ENCODE assay signal across 23 mouse cellular contexts in the genomic region with DNA sequence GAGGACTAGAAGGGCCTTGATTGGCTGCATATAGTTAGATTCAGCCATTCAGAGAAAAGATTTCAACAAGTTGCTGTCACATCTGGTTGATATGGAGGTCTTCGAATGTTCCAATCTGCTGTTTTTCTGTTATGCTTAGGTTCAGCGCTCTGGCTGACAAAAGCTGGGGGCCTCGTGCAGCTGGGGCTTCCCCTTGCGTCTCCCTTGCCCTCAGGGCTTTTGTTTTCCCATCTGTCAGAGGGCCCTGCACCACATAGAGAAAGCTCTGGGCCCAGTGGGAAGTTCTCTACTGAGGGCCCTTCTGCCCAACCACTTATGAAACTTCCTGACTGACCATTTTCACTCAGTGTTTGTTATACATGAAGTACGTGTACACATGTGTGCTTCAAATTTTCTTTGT.
DNase-seq lines count a peak whose midpoint lies in the region; ATAC-seq lines count a peak whose summit lies in the region.
"Had no signal": no experiment of that assay in that cellular context is flagged by ENCODE, and none has a peak within 500 bp of the region (broad histone marks: within the 10 kb centered on the region; RNA-seq: fewer than 3 reads in every experiment).

No protein-coding gene starts in this region.

- H3K36me3 ChIP-seq in hindbrain, embryonic 11.5 days (ENCODE audit: control insufficient read depth, insufficient read depth, low read length), result no peaks in the 10 kb centered on the region
- H3K36me3 ChIP-seq in hindbrain, embryonic 14.5 days (replicated peaks; ENCODE audit: control insufficient read depth, insufficient read depth), result no peaks in the 10 kb centered on the region
- no peaks in the 10 kb centered on the region for H3K36me3 ChIP-seq in neural tube, embryonic 11.5 days (ENCODE audit: control insufficient read depth, insufficient read depth, low read length)
- H3K36me3 ChIP-seq: embryonic facial prominence, embryonic 10.5 days; embryonic facial prominence, embryonic 12.5 days; forebrain, embryonic 15.5 days had no signal

- no peaks in the 10 kb centered on the region for H3K27me3 ChIP-seq in hindbrain, embryonic 11.5 days (ENCODE audit: control insufficient read depth, insufficient read depth, low read length)
- no peaks in the 10 kb centered on the region for H3K27me3 ChIP-seq in hindbrain, embryonic 14.5 days (ENCODE audit: control insufficient read depth, insufficient read depth, low read length)
- H3K27me3 ChIP-seq in neural tube, embryonic 11.5 days (ENCODE audit: control insufficient read depth, insufficient read depth, low read length), result no peaks in the 10 kb centered on the region
- H3K27me3 ChIP-seq: embryonic facial prominence, embryonic 12.5 days; forebrain, embryonic 13.5 days; forebrain, embryonic 15.5 days had no signal

- no peaks in the 10 kb centered on the region for H3K9me3 ChIP-seq in hindbrain, embryonic 11.5 days (ENCODE audit: control insufficient read depth, low read length)
- no peaks in the 10 kb centered on the region for H3K9me3 ChIP-seq in hindbrain, embryonic 14.5 days (ENCODE audit: control insufficient read depth, low read length)
- H3K9me3 ChIP-seq in neural tube, embryonic 11.5 days (ENCODE audit: control insufficient read depth, low read length), result no peaks in the 10 kb centered on the region
- H3K9me3 ChIP-seq: embryonic facial prominence, embryonic 10.5 days; embryonic facial prominence, embryonic 12.5 days; forebrain, embryonic 13.5 days; forebrain, embryonic 15.5 days had no signal

- H3K4me3 ChIP-seq in hindbrain, embryonic 11.5 days (ENCODE audit: low read depth, low read length), result no peak overlapping the region
- H3K4me3 ChIP-seq in hindbrain, embryonic 14.5 days (replicated peaks; ENCODE audit: low read length), result no peak overlapping the region
- H3K4me3 ChIP-seq in neural tube, embryonic 11.5 days (ENCODE audit: low read depth, low read length), result no peak overlapping the region
- H3K4me3 ChIP-seq: embryonic facial prominence, embryonic 10.5 days; embryonic facial prominence, embryonic 12.5 days; forebrain, embryonic 13.5 days; forebrain, embryonic 15.5 days had no signal

- ATAC-seq in hindbrain, embryonic 11.5 days (ENCODE audit: low FRiP score), result no peak
- no peak for ATAC-seq in hindbrain, embryonic 14.5 days (ENCODE audit: low FRiP score)
- ATAC-seq in neural tube, embryonic 11.5 days (ENCODE audit: insufficient read depth, low FRiP score, low TSS enrichment), result no peak
- ATAC-seq in frontal cortex, adult (ENCODE audit: low TSS enrichment), result no peak
- ATAC-seq: CD4-positive, CD25-positive, alpha-beta regulatory T cell, adult 4 months; forebrain, embryonic 13.5 days; forebrain, embryonic 15.5 days; forebrain, postnatal 0 days had no signal

- DNase-seq in embryo, embryonic 11 days, result peak; percentile 5
- no peak for DNase-seq in embryo, embryonic 10.5 days (ENCODE audit: low spot score)
- DNase-seq in hindbrain, embryonic 11.5 days (ENCODE audit: low spot score), result peak; percentile 4
- DNase-seq in hindbrain, embryonic 14.5 days (ENCODE audit: low spot score), result no peak
- DNase-seq in neural tube, embryonic 11.5 days (ENCODE audit: low spot score), result peak; percentile 12
- no peak for DNase-seq in neural tube, embryonic 10.5 days (ENCODE audit: extremely low spot score, low spot score)
- peak; percentile 40 for DNase-seq in retina, postnatal 1 day
- DNase-seq: adrenal gland, adult 2 months; adrenal gland, postnatal 10 days; adrenal gland, postnatal 25 days; B cell, adult 2 months; cerebellum, adult 11 months; cerebellum, adult 2 months; cerebellum, adult 9-10 months; cerebellum, postnatal 10 days; cerebellum, postnatal 25 days; forebrain, postnatal 0 days had no signal

- H3K4me2 ChIP-seq in hindbrain, embryonic 11.5 days (replicated peaks; ENCODE audit: low read depth, low read length), result no peak overlapping the region
- no peak overlapping the region for H3K4me2 ChIP-seq in hindbrain, embryonic 14.5 days (replicated peaks)
- H3K4me2 ChIP-seq in neural tube, embryonic 11.5 days (ENCODE audit: low read depth), result no peak overlapping the region
- H3K4me2 ChIP-seq: embryonic facial prominence, embryonic 12.5 days; forebrain, embryonic 13.5 days; forebrain, embryonic 15.5 days had no signal

- WGBS in hindbrain, embryonic 11.5 days, result 42% methylated on average over 5 of the region's 5 CpGs
- 38% methylated on average over 5 of the region's 5 CpGs for WGBS in hindbrain, embryonic 14.5 days
- WGBS in neural tube, embryonic 11.5 days, result 50% methylated on average over 5 of the region's 5 CpGs

- H3K4me1 ChIP-seq in hindbrain, embryonic 11.5 days (replicated peaks; ENCODE audit: control insufficient read depth, insufficient read depth, low read length), result no peaks in the 10 kb centered on the region
- no peaks in the 10 kb centered on the region for H3K4me1 ChIP-seq in hindbrain, embryonic 14.5 days (replicated peaks; ENCODE audit: control insufficient read depth, insufficient read depth, low read length)
- H3K4me1 ChIP-seq in neural tube, embryonic 11.5 days (ENCODE audit: control insufficient read depth, insufficient read depth, low read length), result no peaks in the 10 kb centered on the region
- H3K4me1 ChIP-seq: embryonic facial prominence, embryonic 10.5 days; embryonic facial prominence, embryonic 12.5 days; forebrain, embryonic 13.5 days; forebrain, embryonic 15.5 days had no signal

- no peak overlapping the region for H3K9ac ChIP-seq in hindbrain, embryonic 11.5 days (ENCODE audit: low read depth, low read length)
- no peak overlapping the region for H3K9ac ChIP-seq in hindbrain, embryonic 14.5 days
- no peak overlapping the region for H3K9ac ChIP-seq in neural tube, embryonic 11.5 days (ENCODE audit: low read length)
- H3K9ac ChIP-seq: embryonic facial prominence, embryonic 12.5 days; forebrain, embryonic 13.5 days; forebrain, embryonic 15.5 days; forebrain, postnatal 0 days had no signal

- no peak overlapping the region for H3K27ac ChIP-seq in hindbrain, embryonic 11.5 days (ENCODE audit: low read depth, low read length)
- no peak overlapping the region for H3K27ac ChIP-seq in hindbrain, embryonic 14.5 days
- no peak overlapping the region for H3K27ac ChIP-seq in neural tube, embryonic 11.5 days (ENCODE audit: low read depth, low read length)
- H3K27ac ChIP-seq: embryonic facial prominence, embryonic 10.5 days; embryonic facial prominence, embryonic 12.5 days; forebrain, embryonic 13.5 days; forebrain, embryonic 15.5 days had no signal

Comparison
In these comparisons a context has a peak if more than half of its experiments do, and no peak if none do; other contexts are left out.
1. DNase-seq: peak in embryo, embryonic 11 days (single experiment), hindbrain, embryonic 11.5 days (single experiment), neural tube, embryonic 11.5 days (single experiment) and retina, postnatal 1 day (single experiment); none in embryo, embryonic 10.5 days (single experiment), hindbrain, embryonic 14.5 days (single experiment) and neural tube, embryonic 10.5 days (single experiment).